Mouse (Mus musculus) G1E (cell line): ENCODE measurements around the gene Tubgcp6.

Experiments
- CTCF ChIP-seq: IDR thresholded peaks from 2 replicates; pipeline ENCODE4 v1.5.1; 2012; ENCODE audit warnings: low read depth, low read length, inconsistent platforms, mixed read lengths
- GATA1 ChIP-seq: IDR thresholded peaks from 2 replicates; pipeline ENCODE4 v1.6.1; 2012; ENCODE audit warnings: borderline replicate concordance, low read length, inconsistent platforms, mixed read lengths
- GATA2 ChIP-seq: IDR thresholded peaks from 2 replicates; pipeline ENCODE4 v1.6.1; 2012; ENCODE audit warnings: low read depth, low read length, inconsistent platforms, borderline replicate concordance
- TAL1 ChIP-seq: conservative IDR thresholded peaks from 2 replicates; pipeline ENCODE4 v1.6.1; 2012; ENCODE audit warnings: low read depth, low read length, inconsistent platforms, mixed read lengths

GRCm38 (mm10) chr15:89169431-89169830 is 46.5 kb upstream of the Tubgcp6 start:
- TF ChIP-seq CTCF (no peak), TAL1 (no peak), GATA2 (no peak), GATA1 (no peak)
